Mouse (Mus musculus): Measurements from ENCODE around the gene Dop1a.

Gene Dop1a

GRCm38 (mm10) chr9:86507437-86507836, 40.5 kb downstream of the Dop1a start:
- DNase-seq (ENCODE audit: low spot score in 2 of 2) = no peak

GRCm38 (mm10) chr9:86513733-86514132, 46.8 kb downstream of the Dop1a start:
- no peak for DNase-seq (ENCODE audit: low spot score in 2 of 2)

GRCm38 (mm10) chr9:86514390-86514789, 47.4 kb downstream of the Dop1a start:
- DNase-seq (ENCODE audit: low spot score in 2 of 2) = no peak

GRCm38 (mm10) chr9:86514798-86515197, 47.8 kb downstream of the Dop1a start:
- DNase-seq (ENCODE audit: low spot score in 2 of 2) = no peak

GRCm38 (mm10) chr9:86522335-86522734, 55.4 kb downstream of the Dop1a start:
- no peak for DNase-seq (ENCODE audit: low spot score in 2 of 2)

GRCm38 (mm10) chr9:86525600-86525999, 58.6 kb downstream of the Dop1a start:
- DNase-seq (ENCODE audit: low spot score in 2 of 2) = no peak

- DNase-seq (ENCODE audit: low spot score in 2 of 2) = no peak
These were observed 67.1 kb downstream of the Dop1a start for GRCm38 (mm10) chr9:86534071-86534470.

GRCm38 (mm10) chr9:86543451-86543850, 76.5 kb downstream of the Dop1a start:
- DNase-seq (ENCODE audit: low spot score in 2 of 2) = no peak

- DNase-seq (ENCODE audit: low spot score in 2 of 2) = no peak
These were observed 77.6 kb downstream of the Dop1a start for GRCm38 (mm10) chr9:86544559-86544958.

GRCm38 (mm10) chr9:86549637-86550162, 82.7 kb downstream of the Dop1a start:
- no peak for DNase-seq (ENCODE audit: low spot score in 2 of 2)

- no peak for DNase-seq (ENCODE audit: low spot score in 2 of 2)
These were observed 83.8 kb downstream of the Dop1a start for GRCm38 (mm10) chr9:86550717-86551116.

- DNase-seq (ENCODE audit: low spot score in 2 of 2) = no peak
These were observed 86.9 kb downstream of the Dop1a start for GRCm38 (mm10) chr9:86553886-86554285.

- DNase-seq (ENCODE audit: low spot score in 2 of 2) = no peak
These were observed 87.7 kb downstream of the Dop1a start for GRCm38 (mm10) chr9:86554641-86555040.

GRCm38 (mm10) chr9:86560543-86560942, 93.6 kb downstream of the Dop1a start:
- no peak for DNase-seq (ENCODE audit: low spot score in 2 of 2)

GRCm38 (mm10) chr9:86569314-86569910, 102.5 kb downstream of the Dop1a start:
- DNase-seq (ENCODE audit: low spot score in 2 of 2) = no peak

GRCm38 (mm10) chr9:86570261-86570890, 103.4 kb downstream of the Dop1a start:
- no peak for DNase-seq (ENCODE audit: low spot score in 2 of 2)

- DNase-seq (ENCODE audit: low spot score in 2 of 2) = no peak
These were observed 104.0 kb downstream of the Dop1a start for GRCm38 (mm10) chr9:86570946-86571345.

GRCm38 (mm10) chr9:86571540-86572135, 104.7 kb downstream of the Dop1a start, which contains the start of the genes Pgm3 and Rwdd2a:
Gene Pgm3, minus strand, starts transcription at chr9:86571842.
Gene Rwdd2a, plus strand, starts transcription at chr9:86571991.
- peak; percentile 92 to 95 for DNase-seq (ENCODE audit: low spot score in 2 of 2)

- peak in 1 of 2 experiments; percentile 36 for DNase-seq (ENCODE audit: low spot score in 2 of 2)
These were observed 105.2 kb downstream of the Dop1a start for GRCm38 (mm10) chr9:86572196-86572595.

GRCm38 (mm10) chr9:86572636-86573291, 105.8 kb downstream of the Dop1a start:
- DNase-seq (ENCODE audit: low spot score in 2 of 2) = peak; percentile 71 to 76

- no peak for DNase-seq (ENCODE audit: low spot score in 2 of 2)
These were observed 106.8 kb downstream of the Dop1a start for GRCm38 (mm10) chr9:86573616-86574303.

GRCm38 (mm10) chr9:86575178-86575577, 108.2 kb downstream of the Dop1a start:
- no peak for DNase-seq (ENCODE audit: low spot score in 2 of 2)

Measured in frontal cortex, postnatal 10 days (tissue).